Mouse (Mus musculus): ENCODE measurements around the gene Eddm3b. TPM values are rescaled to one million over a fixed set of nuclear protein-coding genes. Genes with fewer than 3 reads are reported as not detected.

Gene Eddm3b
- polyA plus RNA-seq (2017; shearing (Covaris generic)): not detected

GRCm38 (mm10) chr14:51113916-51114560, at the start of gene Eddm3b:
Gene Eddm3b (plus strand): TSS chr14:51114426.

GRCm38 (mm10) chr14:51074335-51074734, 39.9 kb upstream of the Eddm3b start, which contains the start of gene Olfr750:
Gene Olfr750 (minus strand): TSS chr14:51074435.

GRCm38 (mm10) chr14:51090921-51091900, 23.0 kb upstream of the Eddm3b start, which contains the start of the genes Rnase4 and Ang:
Gene Rnase4 (plus strand): TSS chr14:51091077.
Gene Ang (plus strand): TSS chr14:51091150.

DNA sequence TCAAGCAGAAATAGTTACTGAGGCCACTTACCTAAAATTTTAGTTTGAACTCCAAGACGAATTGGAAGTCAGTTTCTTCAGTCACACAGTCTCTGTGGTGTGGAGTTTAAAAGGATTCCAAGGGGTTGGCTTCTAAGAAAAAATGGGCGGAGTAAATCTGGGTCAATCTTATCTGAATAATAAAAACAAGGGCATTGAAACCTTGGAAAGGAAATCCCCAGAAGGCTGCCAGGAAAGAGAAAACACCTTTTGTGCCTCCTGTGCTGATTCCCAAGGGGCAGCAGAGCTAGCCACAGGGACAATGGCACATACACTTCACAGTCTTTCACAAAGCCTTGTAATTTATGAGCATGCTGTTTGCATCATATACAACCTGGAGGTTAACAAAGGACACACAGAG, 32.5 kb downstream of the Eddm3b start, which contains the start of gene Rnase1:
TSS of gene Rnase1 (minus strand) at position 101 of the 400 bp plus-strand sequence.

DNA sequence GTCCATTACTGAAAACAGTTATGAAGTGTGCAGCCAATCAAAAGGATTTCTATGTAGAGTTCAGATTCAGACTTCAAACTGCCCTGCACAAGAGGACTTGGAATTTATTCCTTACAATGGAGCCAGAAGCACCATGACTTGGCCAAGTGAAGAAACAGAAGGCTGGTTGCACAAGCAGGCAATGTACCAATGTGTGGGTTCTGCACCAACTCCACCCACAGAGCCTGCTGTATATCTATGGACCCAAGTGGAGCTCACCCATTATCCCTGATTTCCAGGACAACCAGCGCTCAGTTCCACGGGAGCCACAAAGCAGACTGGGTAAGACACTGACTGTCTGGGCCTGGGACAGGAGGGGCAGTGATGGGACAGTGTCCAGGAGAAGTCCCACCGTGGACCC, 47.8 kb downstream of the Eddm3b start, which contains the start of gene Rnase2b:
TSS of gene Rnase2b (plus strand) at position 285 of the 400 bp plus-strand sequence.

Other genes starting within 250 kb of the Eddm3b start
- gene Tep1, start 243.9 kb upstream of the Eddm3b start, polyA plus RNA-seq (2017; shearing (Covaris generic)): 12.7 TPM
- gene Klhl33, start 216.9 kb upstream of the Eddm3b start, polyA plus RNA-seq (2017; shearing (Covaris generic)): 0.15 TPM
- 86.7 TPM for gene Osgep, start 189.5 kb upstream of the Eddm3b start, polyA plus RNA-seq (2017; shearing (Covaris generic))
- gene Apex1, start 189.5 kb upstream of the Eddm3b start, polyA plus RNA-seq (2017; shearing (Covaris generic)): 33.7 TPM
- 126 TPM for gene Pip4p1, start 183.6 kb upstream of the Eddm3b start, polyA plus RNA-seq (2017; shearing (Covaris generic))
- 34.9 TPM for gene Pnp, start 183.3 kb upstream of the Eddm3b start, polyA plus RNA-seq (2017; shearing (Covaris generic))
- gene Gm49342, start 169.9 kb upstream of the Eddm3b start, polyA plus RNA-seq (2017; shearing (Covaris generic)): not detected
- not detected for gene Pnp2, start 158.4 kb upstream of the Eddm3b start, polyA plus RNA-seq (2017; shearing (Covaris generic))
- gene Rnase10, start 106.7 kb upstream of the Eddm3b start, polyA plus RNA-seq (2017; shearing (Covaris generic)): not detected
- not detected for gene Rnase9, start 72.6 kb upstream of the Eddm3b start, polyA plus RNA-seq (2017; shearing (Covaris generic))
- not detected for gene Rnase11, start 64.3 kb upstream of the Eddm3b start, polyA plus RNA-seq (2017; shearing (Covaris generic))
- gene Rnase12, start 56.8 kb upstream of the Eddm3b start, polyA plus RNA-seq (2017; shearing (Covaris generic)): not detected
- gene Olfr750, start 40.0 kb upstream of the Eddm3b start, polyA plus RNA-seq (2017; shearing (Covaris generic)): 0.11 TPM
- 7.6 TPM for gene Rnase4, start 23.3 kb upstream of the Eddm3b start, polyA plus RNA-seq (2017; shearing (Covaris generic))
- gene Ang, start 23.3 kb upstream of the Eddm3b start, polyA plus RNA-seq (2017; shearing (Covaris generic)): 2.7 TPM
- gene Rnase6, start 9.5 kb downstream of the Eddm3b start, polyA plus RNA-seq (2017; shearing (Covaris generic)): 0.96 TPM
- not detected for gene Rnase1, start 32.4 kb downstream of the Eddm3b start, polyA plus RNA-seq (2017; shearing (Covaris generic))
- not detected for gene Rnase2b, start 47.8 kb downstream of the Eddm3b start, polyA plus RNA-seq (2017; shearing (Covaris generic))
- gene Ang2, start 84.7 kb downstream of the Eddm3b start, polyA plus RNA-seq (2017; shearing (Covaris generic)): not detected
- gene Ear14, start 89.0 kb downstream of the Eddm3b start, polyA plus RNA-seq (2017; shearing (Covaris generic)): not detected
- gene Rnase2a, start 141.7 kb downstream of the Eddm3b start, polyA plus RNA-seq (2017; shearing (Covaris generic)): not detected
- gene Gm7247, start 247.3 kb downstream of the Eddm3b start, polyA plus RNA-seq (2017; shearing (Covaris generic)): not detected

Measured in effector memory CD4-positive, alpha-beta T cell, adult 5 months (primary cell).